Mouse (Mus musculus) macrophage (primary cell): ENCODE measurements around the gene Abca12. TPM values are rescaled to one million over a fixed set of nuclear protein-coding genes. Genes with fewer than 3 reads are reported as not detected.

Source experiments
- H3K27ac ChIP-seq: fragments of 350-480 bp; formaldehyde crosslinking; 2 replicates; pipeline ENCODE4 v1.9.0; 2021
- H3K36me3 ChIP-seq: fragments of 350-480 bp; formaldehyde crosslinking; 2 replicates; pipeline ENCODE4 v1.9.0; 2021; ENCODE audit errors: inconsistent target
- H3K4me3 ChIP-seq: fragments of 350-480 bp; formaldehyde crosslinking; 2 replicates; pipeline ENCODE4 v1.9.0; 2021; ENCODE audit errors: inconsistent target
- H3K79me2 ChIP-seq: fragments of 350-480 bp; formaldehyde crosslinking; 2 replicates; pipeline ENCODE4 v1.9.0; 2021; ENCODE audit errors: inconsistent target
- WGBS: methylation state at CpG from one replicate; pipeline ENCODE4 v1.1.7; 2026; ENCODE audit warnings: inconsistent platforms; ENCODE audit not compliant: missing documents; 5-methylcytosine and 5-hydroxymethylcytosine counted together
- polyA plus RNA-seq: library from polyadenylated mRNA; stranded (reverse); fragments of 250-400 nt; gene quantifications from 3 replicates; pipeline ENCODE4 v1.2.4, GENCODE M21; 2018; ENCODE audit warnings: inconsistent platforms
- total RNA-seq, 78 experiments: library from RNA; depleted of rRNA; stranded (reverse); fragments of 250-400 nt; gene quantifications; 1 replicate in 9 of 78; 2 replicates in 24 of 78; 3 replicates in 43 of 78; 4 replicates in 2 of 78; pipeline ENCODE4 v1.2.4; 2018; ENCODE audit warnings: inconsistent platforms in 56 of 78

Abca12 gene
- not detected for total RNA-seq (2018; cell fraction: chromatin; rRNA removed)
- not detected for total RNA-seq (2018; cell fraction: cytosol; rRNA removed)
- total RNA-seq (2018; cell fraction: nucleus; rRNA removed): not detected
- polyA plus RNA-seq: not detected in 3 replicates

GRCm38 (mm10) chr1:71414810-71415209 lies at the start of gene Abca12:
Gene Abca12, minus strand, starts transcription at chr1:71414910.
- Histone ChIP-seq H3K4me3 (no peak within 1 kb of the TSS), H3K79me2 (no peaks in the 10 kb centered on the region), H3K36me3 (no peaks in the 10 kb centered on the region), H3K27ac (no peak within 1 kb of the TSS)
- 89% methylated on average over 7 of the region's 7 CpGs for WGBS

GRCm38 (mm10) chr1:71457961-71458360 lies 43.3 kb upstream of the Abca12 start:
- Histone ChIP-seq H3K27ac (no peak overlapping the region), H3K36me3 (no peaks in the 10 kb centered on the region), H3K4me3 (no peak overlapping the region), H3K79me2 (no peaks in the 10 kb centered on the region)
- 57% methylated on average over 3 of the region's 3 CpGs for WGBS

GRCm38 (mm10) chr1:71447424-71447823 lies 32.7 kb upstream of the Abca12 start:
- no peak overlapping the region for H3K27ac ChIP-seq
- 88% methylated on average over 4 of the region's 4 CpGs for WGBS
- H3K4me3 ChIP-seq: no peak overlapping the region

DNA sequence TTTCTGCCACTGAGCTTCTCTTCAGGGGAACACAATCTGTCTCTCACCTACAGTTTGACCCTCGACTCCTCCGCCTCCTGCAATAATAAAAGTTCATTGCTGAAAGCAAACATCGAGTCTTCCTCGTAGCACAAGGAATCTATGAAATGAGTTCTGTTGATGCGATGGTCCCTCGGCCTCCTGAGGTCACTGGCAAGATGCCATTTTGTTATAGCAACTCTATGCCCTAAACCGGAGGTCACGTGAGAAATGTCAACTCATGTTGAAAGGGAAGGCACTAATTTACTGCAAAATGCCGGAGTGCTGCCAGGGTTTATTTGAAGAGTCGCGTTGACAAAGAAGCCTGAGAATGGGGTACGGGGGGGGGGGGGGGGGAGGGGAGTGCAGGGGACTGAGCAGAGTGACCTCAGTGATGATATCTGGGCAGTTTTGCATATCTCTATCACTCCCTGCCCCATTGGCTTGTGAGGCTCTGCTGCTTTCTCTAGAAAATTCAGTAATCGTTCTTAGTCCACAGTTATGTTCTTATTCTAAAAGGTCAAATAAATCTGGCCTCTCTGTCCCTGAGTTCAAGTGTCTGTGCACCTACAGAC lies 7.1 kb upstream of the Abca12 start:
- Histone ChIP-seq H3K27ac (no peak overlapping the region), H3K36me3 (no peaks in the 10 kb centered on the region), H3K4me3 (no peak overlapping the region), H3K79me2 (no peaks in the 10 kb centered on the region)
- 80% methylated on average over 13 of the region's 13 CpGs for WGBS

More at GRCm38 (mm10) chr1:71447424-71447823, 32.7 kb upstream of the Abca12 start:
- no peaks in the 10 kb centered on the region for H3K36me3 ChIP-seq
- H3K79me2 ChIP-seq: no peaks in the 10 kb centered on the region

GRCm38 (mm10) chr1:71418467-71418866 lies 3.8 kb upstream of the Abca12 start:
- Histone ChIP-seq H3K79me2 (no peaks in the 10 kb centered on the region), H3K36me3 (no peaks in the 10 kb centered on the region), H3K4me3 (no peak overlapping the region), H3K27ac (no peak overlapping the region)
- 80% methylated on average over 5 of the region's 5 CpGs for WGBS

DNA sequence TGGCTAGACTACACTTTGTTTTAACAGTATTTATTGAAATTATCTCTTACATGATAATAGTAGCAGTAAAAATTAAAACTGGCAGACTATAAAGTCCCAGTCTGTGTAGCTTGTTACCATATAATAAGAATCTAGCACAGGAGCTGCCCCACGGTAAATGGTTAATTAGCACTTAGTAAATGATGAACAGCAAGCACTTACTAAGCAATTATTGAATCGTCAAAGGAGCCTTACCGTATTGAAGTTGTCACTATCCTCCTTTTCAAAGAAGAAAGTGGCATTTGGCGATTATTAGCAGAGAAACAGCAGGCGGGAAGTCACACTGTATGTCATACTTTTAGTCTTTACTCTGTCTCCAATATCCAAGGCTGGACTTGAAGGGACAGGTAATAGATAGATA lies 3.2 kb upstream of the Abca12 start:
- 92% methylated on average over 5 of the region's 5 CpGs for WGBS
- no peaks in the 10 kb centered on the region for H3K79me2 ChIP-seq
- H3K27ac ChIP-seq: no peak overlapping the region
- H3K4me3 ChIP-seq: no peak overlapping the region
- no peaks in the 10 kb centered on the region for H3K36me3 ChIP-seq

DNA sequence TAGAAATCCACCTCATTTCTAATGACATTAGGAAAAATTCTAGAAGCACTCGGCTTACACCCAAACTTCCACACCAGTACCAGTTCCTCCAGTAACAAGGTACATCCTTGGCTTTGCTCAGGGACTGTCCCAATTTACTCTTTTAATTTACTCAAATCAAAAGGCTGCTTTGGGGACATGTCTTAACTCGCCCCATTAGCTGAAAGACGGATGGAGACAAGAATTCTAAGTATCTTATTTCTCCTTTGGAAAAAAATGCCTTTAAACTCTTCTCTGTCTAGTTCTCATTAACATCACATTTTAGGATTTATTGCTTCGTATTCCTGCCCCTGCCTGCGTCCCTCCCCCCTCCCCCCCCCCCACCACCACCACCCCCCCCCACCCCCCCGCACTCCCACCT lies 626 bp downstream of the Abca12 start:
- H3K79me2 ChIP-seq: no peaks in the 10 kb centered on the region
- 83% methylated on average over 3 of the region's 6 CpGs for WGBS

DNA sequence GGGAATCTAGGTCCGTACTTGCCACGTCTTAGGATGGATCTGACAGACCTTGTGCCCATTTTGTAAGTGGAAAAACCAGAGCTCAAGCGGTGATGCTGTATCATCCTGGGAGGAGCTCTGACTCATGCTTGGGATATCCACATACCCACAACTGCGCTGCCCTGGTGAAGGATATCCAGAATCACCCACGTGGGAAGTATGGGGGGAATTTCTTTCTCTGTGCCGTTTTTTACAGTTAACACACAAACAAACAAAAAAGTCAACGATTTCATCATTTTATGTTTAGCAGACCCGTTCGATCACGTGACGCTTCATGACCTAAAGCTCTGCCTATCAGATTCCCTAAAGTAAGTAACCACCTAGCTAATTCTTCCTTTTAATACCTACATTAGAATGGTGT lies 1.6 kb downstream of the Abca12 start:
- Histone ChIP-seq H3K4me3 (no peak overlapping the region), H3K79me2 (no peaks in the 10 kb centered on the region), H3K36me3 (no peaks in the 10 kb centered on the region), H3K27ac (no peak overlapping the region)
- 95% methylated on average over 11 of the region's 11 CpGs for WGBS

More for the DNA sequence above, 626 bp downstream of the Abca12 start:
- H3K27ac ChIP-seq: no peak overlapping the region
- H3K36me3 ChIP-seq: no peaks in the 10 kb centered on the region
- H3K4me3 ChIP-seq: no peak overlapping the region

DNA sequence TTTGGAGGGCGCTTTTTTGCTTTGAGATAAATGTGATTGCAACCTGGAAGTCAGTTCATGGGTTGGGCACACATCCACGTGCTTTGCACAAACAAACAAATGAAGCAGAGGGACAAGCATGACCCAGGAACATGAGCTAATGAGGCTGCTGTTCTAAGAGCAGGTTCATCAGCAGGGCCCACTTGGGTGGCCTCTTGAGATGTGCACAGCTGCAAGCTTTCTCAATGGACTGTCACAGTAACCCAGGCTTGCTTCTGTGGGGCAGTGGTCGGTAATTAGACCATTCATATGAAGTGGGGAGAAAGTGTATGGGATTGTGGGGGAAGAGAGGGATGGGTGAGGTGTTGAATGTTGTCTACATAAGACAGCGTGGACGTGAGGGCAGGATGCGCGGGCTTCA lies 7.0 kb downstream of the Abca12 start:
- Histone ChIP-seq H3K4me3 (no peak overlapping the region), H3K36me3 (no peaks in the 10 kb centered on the region), H3K79me2 (no peaks in the 10 kb centered on the region), H3K27ac (no peak overlapping the region)
- WGBS: 91% methylated on average over 7 of the region's 7 CpGs

- Histone ChIP-seq H3K4me3 (no peak overlapping the region), H3K36me3 (no peaks in the 10 kb centered on the region), H3K27ac (no peak overlapping the region), H3K79me2 (no peaks in the 10 kb centered on the region)
- 63% methylated on average over 3 of the region's 3 CpGs for WGBS
Observed at GRCm38 (mm10) chr1:71397635-71398034, 17.1 kb downstream of the Abca12 start.

DNA sequence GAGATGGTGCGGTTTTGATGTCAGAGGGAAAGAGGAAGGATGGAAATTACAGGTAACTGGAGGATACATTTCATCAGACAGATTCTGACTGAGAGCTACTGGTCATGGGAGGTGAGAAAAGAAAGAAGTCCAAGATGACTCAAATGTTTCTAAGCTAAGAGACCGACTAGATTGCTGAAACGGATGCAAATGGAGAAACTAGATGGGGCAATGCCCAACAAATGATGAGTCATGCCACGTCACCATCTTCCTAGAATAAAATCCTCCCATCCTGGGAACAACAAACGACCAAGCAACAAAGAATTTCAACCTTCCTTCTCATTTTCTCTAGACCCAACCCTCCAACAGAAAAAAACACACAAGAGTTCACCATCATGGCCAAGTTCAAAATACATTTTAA lies 18.6 kb downstream of the Abca12 start:
- Histone ChIP-seq H3K79me2 (no peaks in the 10 kb centered on the region), H3K4me3 (no peak overlapping the region)
- WGBS: 71% methylated on average over 5 of the region's 5 CpGs

DNA sequence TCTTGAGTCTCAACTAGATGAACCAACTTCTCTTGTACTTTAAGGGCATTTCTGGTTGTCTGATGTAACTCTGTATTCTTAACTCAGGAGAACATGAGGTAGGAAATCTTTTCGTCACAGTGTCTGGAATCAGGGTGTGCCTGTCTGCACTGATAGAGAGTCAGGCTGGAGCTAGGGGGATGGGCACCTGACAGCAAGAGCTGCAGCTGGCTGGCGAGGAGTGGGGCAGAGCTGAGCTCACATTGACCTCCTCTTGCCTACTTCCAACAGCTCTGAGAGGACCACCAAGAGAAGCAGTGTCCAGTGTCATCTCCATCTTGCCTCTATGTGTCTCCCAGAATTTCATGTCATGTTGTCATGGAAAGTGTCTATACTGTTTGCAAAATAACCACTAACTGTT lies 20.5 kb downstream of the Abca12 start:
- no peaks in the 10 kb centered on the region for H3K36me3 ChIP-seq
- WGBS: 71% methylated on average over 2 of the region's 2 CpGs
- no peaks in the 10 kb centered on the region for H3K79me2 ChIP-seq
- H3K4me3 ChIP-seq: no peak overlapping the region
- H3K27ac ChIP-seq: no peak overlapping the region

More for the DNA sequence above, 18.6 kb downstream of the Abca12 start:
- no peak overlapping the region for H3K27ac ChIP-seq
- no peaks in the 10 kb centered on the region for H3K36me3 ChIP-seq

- no peak overlapping the region for H3K27ac ChIP-seq
- no peak overlapping the region for H3K4me3 ChIP-seq
- 89% methylated on average over 8 of the region's 8 CpGs for WGBS
- no peaks in the 10 kb centered on the region for H3K36me3 ChIP-seq
- no peaks in the 10 kb centered on the region for H3K79me2 ChIP-seq
Observed at GRCm38 (mm10) chr1:71393489-71393888, 21.2 kb downstream of the Abca12 start.

- 100% methylated on average over 2 of the region's 2 CpGs for WGBS
- Histone ChIP-seq H3K4me3 (no peak overlapping the region), H3K79me2 (no peaks in the 10 kb centered on the region), H3K27ac (no peak overlapping the region), H3K36me3 (no peaks in the 10 kb centered on the region)
Observed at GRCm38 (mm10) chr1:71392463-71392862, 22.2 kb downstream of the Abca12 start.

- Histone ChIP-seq H3K4me3 (no peak overlapping the region), H3K36me3 (no peaks in the 10 kb centered on the region), H3K27ac (no peak overlapping the region), H3K79me2 (no peaks in the 10 kb centered on the region)
- 93% methylated on average over 8 of the region's 8 CpGs for WGBS
Observed at GRCm38 (mm10) chr1:71386593-71386992, 28.1 kb downstream of the Abca12 start.

GRCm38 (mm10) chr1:71384098-71384497 lies 30.6 kb downstream of the Abca12 start:
- no peaks in the 10 kb centered on the region for H3K79me2 ChIP-seq
- no peaks in the 10 kb centered on the region for H3K36me3 ChIP-seq
- WGBS: 89% methylated on average over 1 of the region's 1 CpGs
- no peak overlapping the region for H3K4me3 ChIP-seq
- H3K27ac ChIP-seq: no peak overlapping the region
